Mouse (Mus musculus) bone marrow, adult 2 months (tissue): ENCODE data around the gene Rnf24.

Experiments used
- CTCF ChIP-seq: fragments of 200-500 bp; IDR thresholded peaks from 2 replicates; pipeline ENCODE4 v1.5.1; 2011; ENCODE audit warnings: low read length, control low read depth; ENCODE audit not compliant: control insufficient read depth, insufficient read depth
- POLR2A ChIP-seq: fragments of 200-500 bp; IDR thresholded peaks from 2 replicates; pipeline ENCODE4 v1.6.1; 2011; ENCODE audit warnings: low read depth, mild to moderate bottlenecking, control low read depth, low read length, borderline replicate concordance; ENCODE audit not compliant: control insufficient read depth

- TF ChIP-seq CTCF (no peak), POLR2A (no peak)
Observed at GRCm38 (mm10) chr2:131373656-131374055, 21.0 kb upstream of the Rnf24 start.
